Mouse (Mus musculus) stomach, embryonic 16.5 days (tissue): ENCODE results near the gene Itgb1bp2. TPM values are rescaled to one million over a fixed set of nuclear protein-coding genes. Genes with fewer than 3 reads are reported as not detected.
"Not testable (repeated sequence)": the region's sequence is repeated elsewhere in the genome, so short reads cannot be mapped to it uniquely, and the experiment has no call there.

Experiments
- ATAC-seq: fragments of 200-750 bp; cut with Nextera tagmentation; 2 replicates; pipeline ENCODE4 v1.8.0; 2017; ENCODE audit warnings: moderate number of reproducible peaks, moderate TSS enrichment; ENCODE audit not compliant: insufficient read depth, low FRiP score
- H3K27ac ChIP-seq: fragments of 300-500 bp; sonication (generic); 2 replicates; pipeline ENCODE4 v1.5.1; 2014; ENCODE audit warnings: low read length
- H3K27me3 ChIP-seq: fragments of 300-500 bp; sonication (generic); 2 replicates; pipeline ENCODE4 v1.6.1; 2014; ENCODE audit warnings: low read length, control low read depth, mixed read lengths; ENCODE audit not compliant: control insufficient read depth, insufficient read depth
- H3K36me3 ChIP-seq: fragments of 300-500 bp; sonication (generic); 2 replicates; pipeline ENCODE4 v1.6.1; 2014; ENCODE audit warnings: low read length; ENCODE audit not compliant: control insufficient read depth, insufficient read depth
- H3K4me1 ChIP-seq: fragments of 300-500 bp; sonication (generic); 2 replicates; pipeline ENCODE4 v1.6.1; 2014; ENCODE audit warnings: low read length, control low read depth, mixed read lengths; ENCODE audit not compliant: control insufficient read depth, insufficient read depth
- H3K4me2 ChIP-seq: fragments of 300-500 bp; sonication (generic); 2 replicates; pipeline ENCODE4 v1.6.1; 2014; ENCODE audit warnings: low read depth, low read length, mixed read lengths
- H3K4me3 ChIP-seq: fragments of 300-500 bp; sonication (generic); replicated peaks from 2 replicates; pipeline ENCODE4 v1.5.1; 2014; ENCODE audit warnings: mild to moderate bottlenecking, low read length
- H3K9ac ChIP-seq: fragments of 300-500 bp; sonication (generic); 2 replicates; pipeline ENCODE4 v1.6.1; 2014; ENCODE audit warnings: low read length
- H3K9me3 ChIP-seq: fragments of 300-500 bp; sonication (generic); replicated peaks from 2 replicates; pipeline ENCODE4 v1.6.1; 2016; ENCODE audit warnings: low read length, control low read depth; ENCODE audit not compliant: control insufficient read depth
- WGBS: fragments of 180-500 bp; shearing (Covaris S2); extraction: QIAGEN DNeasy Blood & Tissue Kit; methylation state at CpG from one replicate; pipeline ENCODE4 v1.1.7; 2014; 5-methylcytosine and 5-hydroxymethylcytosine counted together
- polyA plus RNA-seq: library from polyadenylated mRNA; unstranded; fragments of >200 nt; fragmentation: Nextera tagmentation; extraction: Ambion mirVana; gene quantifications from 2 replicates; pipeline ENCODE4 v1.2.1, GENCODE M21; 2015

The Itgb1bp2 gene
- polyA plus RNA-seq, 1 experiment from 2014 or later, result 40.6 TPM

DNA sequence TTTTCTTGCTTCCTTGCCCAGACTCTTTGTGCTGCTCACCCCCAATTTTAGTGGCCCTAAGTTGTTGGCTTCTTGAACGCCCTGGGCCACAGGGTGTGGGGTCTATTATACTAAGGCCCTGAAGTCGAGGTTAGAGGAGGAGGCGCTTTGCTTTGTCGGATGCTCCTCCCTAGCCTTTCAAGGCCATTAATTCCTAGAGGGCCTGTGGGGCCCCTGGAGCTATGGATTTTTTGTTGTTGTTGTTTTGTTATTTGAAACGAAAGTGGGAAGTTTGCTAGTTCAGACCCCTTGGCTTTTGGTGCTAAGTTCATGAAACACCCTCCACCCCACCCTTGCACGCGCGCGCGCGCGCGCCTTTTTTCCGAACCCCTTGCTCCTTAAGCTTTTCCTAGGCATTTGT lies 18.9 kb upstream of the Itgb1bp2 start:
- H3K4me2 ChIP-seq, result peak overlapping the region; percentile 52
- ATAC-seq, result peak; percentile 38
- H3K9me3 ChIP-seq, result no peaks in the 10 kb centered on the region
- 0 out of 2 replicates have a peak, but pooled peaks cover 2% of the 10 kb centered on the region for H3K36me3 ChIP-seq
- no peaks in the 10 kb centered on the region; the same call in 1 of the 2 replicates for H3K4me1 ChIP-seq
- peak overlapping the region; percentile 69 for H3K4me3 ChIP-seq
- peak overlapping the region; percentile 94 for H3K27ac ChIP-seq
- peak overlapping the region; percentile 85 for H3K9ac ChIP-seq
- no peaks in the 10 kb centered on the region for H3K27me3 ChIP-seq
- 29% methylated on average over 14 of the region's 14 CpGs for WGBS

DNA sequence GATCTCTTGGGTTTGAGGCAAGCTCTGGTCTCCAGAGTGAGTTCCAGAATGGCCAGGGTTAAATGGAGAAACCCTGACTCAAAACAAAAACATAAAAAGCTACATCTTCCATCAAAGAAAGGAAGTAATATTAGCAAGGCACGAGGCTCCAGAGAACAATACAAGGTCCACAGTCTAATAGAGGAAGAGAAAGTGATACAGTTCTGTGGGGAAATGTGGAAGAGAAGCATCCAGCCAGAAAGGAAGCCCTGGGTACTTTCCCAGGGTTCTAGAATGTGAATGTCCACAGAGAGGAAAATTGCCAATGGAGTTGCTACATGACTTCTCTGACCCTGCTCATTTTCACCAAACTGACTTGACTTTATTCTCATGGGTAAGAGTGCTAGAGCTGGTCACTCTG lies 2.3 kb downstream of the Itgb1bp2 start:
- Histone ChIP-seq H3K27ac (no peak overlapping the region), H3K36me3 (0 out of 2 replicates have a peak, but pooled peaks cover 5% of the 10 kb centered on the region), H3K4me2 (no peak overlapping the region), H3K9ac (no peak overlapping the region), H3K9me3 (no peaks in the 10 kb centered on the region), H3K4me3 (no peak overlapping the region), H3K27me3 (no peaks in the 10 kb centered on the region), H3K4me1 (no peaks in the 10 kb centered on the region)
- WGBS, result 54% methylated on average over 1 of the region's 1 CpGs
- ATAC-seq, result no peak

DNA sequence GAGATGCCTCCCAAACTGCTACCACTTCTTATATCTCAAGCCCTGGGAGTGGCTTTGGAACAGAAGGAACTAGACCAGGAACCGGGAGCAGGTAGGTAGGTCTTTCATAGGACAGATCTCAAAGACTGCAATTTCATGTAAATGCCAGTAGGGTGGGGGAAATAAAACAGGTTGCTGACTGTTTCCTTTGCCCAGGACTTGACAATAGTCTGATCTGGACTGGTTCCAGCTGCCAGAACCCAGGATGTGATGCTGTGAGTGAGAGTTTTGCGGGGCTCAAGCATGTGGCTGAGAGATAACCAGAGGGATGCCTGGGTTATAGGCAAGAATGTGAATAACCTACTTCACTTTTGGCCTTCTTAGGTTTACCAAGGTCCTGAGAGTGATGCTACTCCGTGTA lies 2.7 kb downstream of the Itgb1bp2 start:
- no peaks in the 10 kb centered on the region for H3K9me3 ChIP-seq
- no peak overlapping the region for H3K27ac ChIP-seq
- no peak overlapping the region for H3K4me2 ChIP-seq
- 0 out of 2 replicates have a peak, but pooled peaks cover 3% of the 10 kb centered on the region for H3K36me3 ChIP-seq
- ATAC-seq, result no peak
- no peak overlapping the region for H3K4me3 ChIP-seq
- H3K4me1 ChIP-seq, result no peaks in the 10 kb centered on the region
- no peaks in the 10 kb centered on the region for H3K27me3 ChIP-seq
- H3K9ac ChIP-seq, result no peak overlapping the region
- WGBS, result 79% methylated on average over 3 of the region's 3 CpGs

DNA sequence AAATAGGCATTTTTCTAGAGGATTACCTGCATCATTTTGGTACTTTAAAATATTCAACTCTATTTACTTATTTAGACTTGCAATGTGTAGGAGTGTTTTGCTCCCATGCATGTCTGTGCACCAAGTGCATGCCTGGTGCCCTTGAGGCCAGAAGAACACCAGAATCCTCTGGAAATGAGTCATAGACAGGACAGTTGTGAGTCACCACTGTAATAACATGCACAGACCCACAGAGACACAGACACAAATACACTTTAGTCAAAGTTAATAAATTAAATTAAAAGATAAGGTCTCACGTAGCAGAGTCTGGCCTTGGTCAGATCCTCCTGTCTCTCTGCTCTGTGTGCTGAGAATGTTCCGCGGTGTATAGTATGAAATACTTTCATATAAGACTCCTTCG lies 23.3 kb downstream of the Itgb1bp2 start:
- H3K9ac ChIP-seq, result no peak overlapping the region

DNA sequence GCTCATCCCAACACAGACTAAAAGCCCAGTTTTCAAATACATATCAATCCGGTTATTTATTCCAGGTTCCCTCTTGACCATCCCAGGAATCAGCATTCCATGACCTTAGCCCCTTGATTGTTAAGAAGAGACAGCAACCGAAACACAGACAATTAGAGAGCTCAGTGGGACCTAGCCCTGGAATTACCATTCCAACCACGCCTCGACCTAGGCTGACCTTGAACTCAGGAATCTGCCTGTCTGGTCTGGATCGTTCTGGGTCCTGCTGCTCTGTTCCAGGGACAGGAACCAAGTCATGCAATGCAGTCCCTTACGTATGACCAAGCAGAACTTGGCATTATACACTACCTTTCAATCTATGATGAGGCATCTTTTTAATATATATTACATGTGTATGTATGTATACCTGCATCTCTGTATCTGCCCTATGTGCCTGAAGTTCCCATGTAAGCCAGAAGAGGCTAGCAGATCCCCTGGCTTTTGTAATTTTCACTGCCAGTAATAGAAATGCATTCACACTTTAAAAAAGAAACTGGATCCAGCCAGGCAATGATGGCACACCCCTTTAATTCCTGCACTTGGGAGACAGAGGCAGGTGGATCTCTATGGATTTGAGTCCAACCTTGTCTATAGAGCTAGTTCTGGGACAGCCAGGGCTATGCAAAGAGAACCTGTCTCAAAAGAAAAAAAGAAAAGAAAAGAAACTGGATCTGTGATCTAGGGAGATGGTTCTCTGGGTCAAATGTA lies 32.9 kb downstream of the Itgb1bp2 start:
- no peak overlapping the region for H3K4me3 ChIP-seq
- no peak for ATAC-seq
- no peaks in the 10 kb centered on the region for H3K36me3 ChIP-seq
- H3K27ac ChIP-seq, result no peak overlapping the region
- no peak overlapping the region for H3K9ac ChIP-seq
- H3K27me3 ChIP-seq, result no peaks in the 10 kb centered on the region
- H3K4me2 ChIP-seq, result no peak overlapping the region
- no peaks in the 10 kb centered on the region for H3K4me1 ChIP-seq
- no peaks in the 10 kb centered on the region for H3K9me3 ChIP-seq
- 74% methylated on average over 6 of the region's 6 CpGs for WGBS

More for the DNA sequence above, 23.3 kb downstream of the Itgb1bp2 start:
- Histone ChIP-seq H3K9me3 (no peaks in the 10 kb centered on the region), H3K4me2 (no peak overlapping the region), H3K27me3 (no peaks in the 10 kb centered on the region; the same call in 1 of the 2 replicates), H3K27ac (no peak overlapping the region), H3K4me3 (no peak overlapping the region), H3K4me1 (no peaks in the 10 kb centered on the region), H3K36me3 (0 out of 2 replicates have a peak, but pooled peaks cover 2% of the 10 kb centered on the region)
- WGBS, result 90% methylated on average over 4 of the region's 4 CpGs
- no peak for ATAC-seq

DNA sequence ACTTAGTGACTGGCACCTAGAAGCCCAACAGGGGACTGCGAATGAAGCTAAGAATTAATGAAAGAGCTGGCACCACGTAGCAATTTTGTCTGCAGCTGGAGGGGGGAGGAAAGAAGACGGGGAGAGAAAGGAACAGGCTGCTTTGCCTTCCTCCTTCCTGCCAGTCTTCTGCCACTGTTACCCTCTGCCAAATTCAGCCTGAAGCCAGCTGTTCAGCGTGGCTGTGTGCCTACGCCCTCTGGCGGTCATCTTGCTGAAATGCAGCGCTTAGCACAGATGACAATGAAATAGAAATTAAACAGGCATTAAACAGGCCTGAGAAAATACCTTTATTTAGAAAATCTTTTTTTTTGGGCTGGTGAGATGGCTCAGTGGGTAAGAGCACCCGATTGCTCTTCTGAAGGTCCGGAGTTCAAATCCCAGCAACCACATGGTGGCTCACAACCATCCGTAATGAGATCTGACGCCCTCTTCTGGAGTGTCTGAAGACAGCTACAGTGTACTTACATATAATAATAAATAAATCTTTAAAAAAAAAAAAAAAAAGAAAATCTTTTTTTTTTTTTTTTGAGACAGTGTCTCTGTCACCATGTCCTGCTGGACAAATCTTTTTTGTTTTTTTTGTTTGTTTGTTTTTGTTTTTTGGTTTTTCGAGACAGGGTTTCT lies 37.7 kb downstream of the Itgb1bp2 start:
- ATAC-seq, H3K36me3 ChIP-seq, H3K4me2 ChIP-seq, H3K9me3 ChIP-seq, H3K27me3 ChIP-seq, H3K27ac ChIP-seq, H3K4me1 ChIP-seq, H3K4me3 ChIP-seq, H3K9ac ChIP-seq: not testable (repeated sequence)
- WGBS, result 33% methylated on average over 10 of the region's 12 CpGs

Other genes with a start within 250 kb of the Itgb1bp2 start
- 49.9 and 55.6 TPM in 2 replicates for gene Snx12, start 226.5 kb upstream of the Itgb1bp2 start, polyA plus RNA-seq
- gene Foxo4, start 194.6 kb upstream of the Itgb1bp2 start, polyA plus RNA-seq, result 2.1 and 2.5 TPM in 2 replicates
- not detected in 2 replicates for gene Gm614, start 185.1 kb upstream of the Itgb1bp2 start, polyA plus RNA-seq
- 11.8 and 12.6 TPM in 2 replicates for gene Il2rg, start 180.8 kb upstream of the Itgb1bp2 start, polyA plus RNA-seq
- gene Gm20489, start 180.1 kb upstream of the Itgb1bp2 start, polyA plus RNA-seq, result not detected in 2 replicates
- gene Med12, start 175.1 kb upstream of the Itgb1bp2 start, polyA plus RNA-seq, result 30.3 and 30.9 TPM in 2 replicates
- gene Nlgn3, start 149.9 kb upstream of the Itgb1bp2 start, polyA plus RNA-seq, result 7.3 and 7.7 TPM in 2 replicates
- 28.1 and 31.6 TPM in 2 replicates for gene Gjb1, start 72.7 kb upstream of the Itgb1bp2 start, polyA plus RNA-seq
- 24.3 and 27.7 TPM in 2 replicates for gene Zmym3, start 28.2 kb upstream of the Itgb1bp2 start, polyA plus RNA-seq
- 315 and 321 TPM in 2 replicates for gene Nono, start 19.8 kb upstream of the Itgb1bp2 start, polyA plus RNA-seq
- 12.9 and 14.0 TPM in 2 replicates for gene Taf1, start 83.6 kb downstream of the Itgb1bp2 start, polyA plus RNA-seq
- gene Ogt, start 191.0 kb downstream of the Itgb1bp2 start, polyA plus RNA-seq, result 144 and 149 TPM in 2 replicates